Mouse (Mus musculus): ENCODE results near the gene Stradb.

- TF ChIP-seq CTCF (IDR thresholded peaks at IDR 0.05; ENCODE audit: extremely low read depth, insufficient read depth, low read length) = no peak
- TF ChIP-seq POLR2A (IDR thresholded peaks at IDR 0.05; ENCODE audit: extremely low read depth, insufficient read depth, low read length) = no peak
These were observed 3.3 kb upstream of the Stradb start for GRCm38 (mm10) chr1:58970054-58970453.
